Mouse (Mus musculus) kidney, adult 9 months (tissue): ENCODE results near the gene Tnik.

Experiments used
- DNase-seq: peaks from one replicate; pipeline ENCODE4 v3.0.0; 2022

The Tnik gene

GRCm38 (mm10) chr3:28263002-28263947 lies at the start of gene Tnik:
Gene Tnik, plus strand, starts transcription at chr3:28263214.
- DNase-seq: no peak

DNA sequence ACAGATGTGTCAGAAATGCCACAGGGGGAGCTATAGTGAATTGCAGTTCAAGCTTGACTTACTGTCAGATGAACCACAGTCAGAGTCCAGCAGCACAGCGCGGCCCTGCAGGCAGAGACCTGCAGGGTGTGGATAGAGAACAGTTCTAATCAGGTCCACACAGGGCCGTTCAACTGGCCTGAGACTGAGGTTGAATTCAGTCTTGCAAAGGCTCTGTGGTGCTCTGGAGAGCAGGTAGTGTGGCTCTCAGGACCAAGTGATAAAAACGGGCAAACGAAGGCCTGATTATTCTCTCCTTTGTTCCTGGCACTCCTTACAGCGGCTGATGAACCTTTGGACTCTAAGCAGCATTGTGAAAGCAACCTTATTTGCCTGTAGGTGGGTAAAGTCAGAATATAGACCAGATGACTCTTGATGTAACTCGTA lies 48.1 kb upstream of the Tnik start:
- peak; percentile 13 for DNase-seq

DNA sequence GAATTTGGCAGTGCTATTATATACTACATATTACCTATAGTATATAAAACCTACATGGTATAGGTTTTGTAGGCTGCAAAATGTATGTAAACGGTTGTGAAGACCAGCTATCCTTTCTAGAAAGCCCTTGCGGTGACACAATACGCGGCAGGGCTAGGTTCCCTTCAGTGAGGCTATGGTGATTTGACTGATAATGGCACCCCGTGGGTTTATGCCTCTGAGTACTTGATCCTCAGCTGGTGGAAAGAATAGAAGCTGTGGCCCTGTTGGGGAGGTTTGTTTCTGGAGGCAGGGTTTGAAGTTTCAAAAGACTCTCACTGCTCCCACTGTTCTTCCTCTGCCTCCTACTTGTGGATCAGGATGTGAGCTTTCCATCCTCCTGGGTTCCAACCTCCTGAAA lies 46.0 kb upstream of the Tnik start:
- no peak for DNase-seq

DNA sequence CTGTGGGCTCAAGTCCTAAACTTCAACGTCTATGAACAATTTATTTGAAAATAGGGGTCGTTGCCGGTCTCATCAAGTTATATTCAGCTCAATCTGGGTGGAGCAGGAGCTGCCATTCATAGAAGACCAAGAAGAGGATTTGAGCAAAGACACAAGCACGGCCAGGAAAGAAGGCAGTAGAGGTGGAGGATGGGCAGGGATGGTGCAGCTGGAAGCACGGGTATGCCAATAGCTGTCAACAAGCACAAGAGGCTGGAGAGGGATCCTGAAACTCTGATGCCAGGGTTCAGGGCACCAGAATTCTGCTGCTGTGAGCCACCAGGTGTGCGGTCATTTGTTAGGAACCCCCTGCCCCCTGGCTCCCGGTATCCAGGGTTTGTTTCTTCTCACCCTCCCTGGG lies 43.5 kb upstream of the Tnik start:
- no peak for DNase-seq

DNA sequence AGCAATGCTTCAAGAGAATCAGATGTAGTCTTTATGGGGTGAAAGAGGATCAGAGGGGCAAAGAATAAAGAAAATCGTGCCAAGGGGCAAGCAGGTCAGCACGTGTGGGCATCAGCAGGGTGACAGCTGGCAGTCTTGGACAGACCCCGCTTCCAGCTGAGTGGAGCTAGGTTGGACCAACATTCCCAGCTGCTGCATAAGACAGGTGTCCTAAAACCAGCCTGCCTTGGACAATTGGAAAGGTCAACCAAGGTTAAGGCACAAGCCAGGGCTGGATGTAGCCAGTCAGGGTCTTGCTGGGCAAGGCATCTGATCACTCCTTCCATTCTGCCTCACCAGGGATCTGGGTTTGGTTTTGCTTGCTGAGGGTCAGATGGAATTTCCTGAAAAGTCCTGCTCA lies 43.0 kb upstream of the Tnik start:
- no peak for DNase-seq

- DNase-seq: no peak
Measured at GRCm38 (mm10) chr3:28224437-28225356, 38.3 kb upstream of the Tnik start.

- no peak for DNase-seq
Measured at GRCm38 (mm10) chr3:28225357-28225905, 37.6 kb upstream of the Tnik start.

DNA sequence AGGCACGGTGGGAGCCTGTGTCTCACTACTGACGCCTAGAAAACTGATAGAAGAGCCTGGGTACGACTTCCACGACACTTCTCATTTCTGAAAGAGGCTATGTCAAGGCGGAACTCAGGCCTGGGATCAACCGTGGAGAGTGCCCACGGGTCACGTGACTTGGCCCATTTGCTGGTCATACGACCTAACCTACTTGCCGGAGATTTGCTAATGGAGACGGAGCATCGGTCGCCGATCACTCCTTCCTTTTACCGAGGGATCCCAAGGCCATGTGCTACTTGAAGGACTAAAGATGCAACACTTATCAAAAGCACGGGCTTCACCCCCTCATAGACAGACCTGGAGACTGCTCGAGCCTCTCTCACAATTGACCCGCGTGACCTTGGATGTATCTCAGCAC lies 36.8 kb upstream of the Tnik start:
- DNase-seq: no peak

GRCm38 (mm10) chr3:28228930-28229329 lies 34.1 kb upstream of the Tnik start:
- no peak for DNase-seq

- no peak for DNase-seq
Measured at GRCm38 (mm10) chr3:28229503-28229902, 33.5 kb upstream of the Tnik start.

GRCm38 (mm10) chr3:28232885-28233284 lies 30.1 kb upstream of the Tnik start:
- no peak for DNase-seq

GRCm38 (mm10) chr3:28234179-28234578 lies 28.8 kb upstream of the Tnik start:
- DNase-seq: no peak

- DNase-seq: no peak
Measured at GRCm38 (mm10) chr3:28236689-28237088, 26.3 kb upstream of the Tnik start.

GRCm38 (mm10) chr3:28238136-28238535 lies 24.9 kb upstream of the Tnik start:
- no peak for DNase-seq

GRCm38 (mm10) chr3:28242561-28242960 lies 20.5 kb upstream of the Tnik start:
- DNase-seq: no peak

- no peak for DNase-seq
Measured at GRCm38 (mm10) chr3:28244244-28244890, 18.6 kb upstream of the Tnik start.

GRCm38 (mm10) chr3:28248255-28248957 lies 14.6 kb upstream of the Tnik start:
- DNase-seq: no peak

GRCm38 (mm10) chr3:28255711-28256110 lies 7.3 kb upstream of the Tnik start:
- no peak for DNase-seq

GRCm38 (mm10) chr3:28262371-28263001 lies 528 bp upstream of the Tnik start:
- DNase-seq: peak; percentile 35

- DNase-seq: peak; percentile 5
Measured at GRCm38 (mm10) chr3:28263948-28264840, 1.2 kb downstream of the Tnik start.

GRCm38 (mm10) chr3:28264841-28265150 lies 1.8 kb downstream of the Tnik start:
- DNase-seq: no peak
